Mouse (Mus musculus): ENCODE results near the gene Rexo5.

Rexo5 gene

GRCm38 (mm10) chr7:119793586-119794250, at the start of gene Rexo5, which contains the start of gene Eri2:
Gene Rexo5 (plus strand): TSS chr7:119794006.
Gene Eri2 (minus strand): TSS chr7:119794058.
- peak; percentile 98 for ATAC-seq (ENCODE audit: low TSS enrichment)

DNA sequence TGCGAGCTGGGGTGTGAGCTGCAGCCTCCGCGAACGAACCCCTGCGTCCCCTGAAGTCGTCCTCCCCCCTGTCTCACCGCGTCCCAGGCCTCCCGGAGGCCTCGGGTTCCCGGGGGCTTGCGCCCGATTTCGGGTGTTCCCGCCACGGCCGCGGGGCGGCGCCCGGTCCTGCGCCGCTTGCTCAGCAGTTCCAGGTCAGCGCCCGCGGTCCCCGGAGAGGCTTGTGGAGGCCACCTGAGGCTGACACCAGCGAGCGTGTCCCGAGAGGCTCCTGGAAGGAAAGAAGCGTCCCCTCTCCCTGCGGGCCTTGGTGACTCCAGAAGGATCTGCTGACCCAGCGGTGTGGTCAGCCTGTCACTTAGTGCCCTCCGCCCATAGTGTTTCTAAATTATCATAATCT, 49.5 kb upstream of the Rexo5 start:
- no peak for ATAC-seq (ENCODE audit: low TSS enrichment)

DNA sequence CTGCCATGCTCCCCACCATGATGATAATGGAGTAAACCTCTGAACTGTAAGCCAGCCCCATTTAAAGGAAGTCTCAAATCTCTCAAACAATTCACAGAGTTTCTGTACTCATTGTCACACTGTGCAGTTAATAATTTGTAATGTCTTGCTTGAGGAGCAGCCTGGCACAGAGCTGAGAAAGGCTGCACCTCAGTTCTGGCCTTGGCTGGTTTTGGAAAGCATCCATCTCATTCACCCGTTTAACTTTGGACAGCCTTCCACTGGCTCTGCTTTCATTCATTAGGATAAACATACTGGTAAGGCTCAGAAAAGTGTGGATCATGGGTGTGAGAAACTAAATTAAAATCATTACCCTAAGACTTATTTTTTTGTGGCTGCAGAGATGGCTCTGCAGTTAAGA, 47.9 kb upstream of the Rexo5 start:
- no peak for ATAC-seq (ENCODE audit: low TSS enrichment)

DNA sequence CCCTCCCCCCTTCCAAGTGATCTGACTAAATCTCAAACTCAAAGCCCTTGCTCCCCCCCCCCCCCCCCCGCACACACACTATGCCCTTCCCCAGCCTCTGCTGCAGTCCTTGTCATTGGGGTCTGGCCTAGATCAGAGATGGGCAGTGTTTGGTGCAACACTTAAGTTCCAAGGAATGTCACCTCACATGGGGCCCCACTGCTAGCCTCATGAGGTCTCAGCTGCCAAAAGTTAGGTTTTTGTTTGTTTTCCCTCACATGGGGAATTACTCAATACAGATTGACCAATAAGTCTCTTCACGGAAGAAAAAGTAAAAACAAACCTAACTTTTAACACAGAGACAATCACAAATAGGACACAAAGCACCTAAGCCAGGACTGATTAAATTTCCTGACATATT, 45.0 kb upstream of the Rexo5 start:
- ATAC-seq (ENCODE audit: low TSS enrichment) = no peak

- ATAC-seq (ENCODE audit: low TSS enrichment) = no peak
Observed at GRCm38 (mm10) chr7:119749942-119750341, 43.9 kb upstream of the Rexo5 start.

- ATAC-seq (ENCODE audit: low TSS enrichment) = no peak
Observed at GRCm38 (mm10) chr7:119753696-119754095, 40.1 kb upstream of the Rexo5 start.

DNA sequence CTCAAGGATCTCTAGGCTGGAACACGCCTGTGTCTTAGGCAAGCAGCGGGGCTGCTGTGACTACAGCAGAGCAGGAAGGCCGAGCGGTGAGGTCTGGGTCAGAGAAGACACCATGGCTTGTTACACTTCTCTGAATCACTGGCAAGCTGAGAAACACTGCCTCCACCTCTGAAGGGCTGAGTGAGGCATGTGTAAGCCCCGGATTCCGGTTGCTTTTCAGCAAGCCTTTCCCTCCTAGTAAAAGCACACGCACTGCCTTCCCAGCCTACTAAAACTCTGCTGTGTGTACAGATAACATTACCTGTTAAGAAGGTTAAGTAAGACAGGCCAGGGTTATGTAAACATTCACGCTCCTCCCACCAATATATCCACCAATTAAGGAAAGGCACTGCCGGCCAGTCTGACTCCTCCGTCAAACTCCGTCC, 33.3 kb upstream of the Rexo5 start, which contains the start of gene Acsm3:
Acsm3 (plus strand) TSS at position 397 of the 425 bp plus-strand sequence.
- no peak for ATAC-seq (ENCODE audit: low TSS enrichment)

GRCm38 (mm10) chr7:119762166-119762697, 31.6 kb upstream of the Rexo5 start:
- ATAC-seq (ENCODE audit: low TSS enrichment) = no peak

- ATAC-seq (ENCODE audit: low TSS enrichment) = no peak
Observed at GRCm38 (mm10) chr7:119764377-119764776, 29.4 kb upstream of the Rexo5 start.

DNA sequence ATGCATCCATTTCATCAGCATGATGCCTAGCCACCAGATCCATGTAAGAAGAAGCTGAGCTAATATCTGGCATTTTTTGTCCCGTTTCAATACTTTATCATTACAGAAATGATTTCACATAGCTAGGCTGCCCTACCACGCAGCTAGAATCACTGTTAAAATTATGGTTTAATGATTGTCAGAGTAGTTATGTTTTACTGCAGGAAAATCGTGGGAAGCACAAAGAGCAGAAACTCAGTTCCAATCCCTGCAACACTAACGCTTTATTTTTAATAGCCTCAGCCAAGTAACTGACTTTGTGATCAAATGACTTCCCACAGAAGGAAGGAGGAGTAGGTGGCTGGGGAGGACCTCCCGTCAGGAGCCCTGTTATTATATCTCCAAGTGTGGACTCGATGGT, 26.8 kb upstream of the Rexo5 start:
- ATAC-seq (ENCODE audit: low TSS enrichment) = no peak

- no peak for ATAC-seq (ENCODE audit: low TSS enrichment)
Observed at GRCm38 (mm10) chr7:119769895-119770294, 23.9 kb upstream of the Rexo5 start.

DNA sequence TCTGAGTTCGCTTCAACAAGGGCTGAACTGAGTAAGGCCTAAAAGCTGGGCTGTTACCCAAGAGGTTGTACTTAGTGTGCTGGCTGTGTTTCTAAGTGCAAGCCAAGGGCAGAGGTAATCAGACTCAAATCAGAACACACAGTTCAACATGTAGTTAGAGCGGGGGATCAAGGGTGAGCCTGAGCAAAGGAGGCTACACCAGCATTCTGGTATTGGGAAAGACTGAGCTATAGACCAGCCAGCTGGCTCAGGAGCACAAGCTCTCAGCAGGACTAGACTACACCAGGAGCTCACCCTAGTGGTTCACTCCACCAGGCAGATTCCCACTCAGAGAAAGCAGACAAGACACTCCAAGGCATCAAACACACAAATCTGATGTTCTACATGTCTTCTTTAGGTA, 10.4 kb upstream of the Rexo5 start:
- ATAC-seq (ENCODE audit: low TSS enrichment) = no peak

DNA sequence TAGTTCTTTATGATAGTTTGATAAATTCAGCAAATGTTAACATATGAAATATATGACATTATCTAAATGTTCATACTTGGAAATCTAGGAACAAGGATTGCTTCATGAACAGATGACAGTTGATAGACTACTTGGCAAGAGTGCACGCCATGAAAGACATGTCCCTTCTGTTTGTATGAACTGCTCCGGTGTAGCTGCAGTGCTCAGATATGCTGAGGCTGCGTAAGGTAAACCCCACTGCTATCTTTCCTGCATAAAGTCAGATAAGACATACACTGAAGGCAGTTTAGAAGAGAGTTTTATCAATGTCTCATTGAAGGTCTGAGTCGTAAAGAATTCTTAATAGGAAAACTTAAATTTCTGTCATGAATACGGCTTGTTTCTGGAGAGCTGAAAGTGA, 8.9 kb upstream of the Rexo5 start:
- no peak for ATAC-seq (ENCODE audit: low TSS enrichment)

- ATAC-seq (ENCODE audit: low TSS enrichment) = no peak
Observed at GRCm38 (mm10) chr7:119789024-119789423, 4.8 kb upstream of the Rexo5 start.

GRCm38 (mm10) chr7:119794251-119794638, 439 bp downstream of the Rexo5 start:
- ATAC-seq (ENCODE audit: low TSS enrichment) = peak; percentile 9; the same call in 1 of the 2 replicates

DNA sequence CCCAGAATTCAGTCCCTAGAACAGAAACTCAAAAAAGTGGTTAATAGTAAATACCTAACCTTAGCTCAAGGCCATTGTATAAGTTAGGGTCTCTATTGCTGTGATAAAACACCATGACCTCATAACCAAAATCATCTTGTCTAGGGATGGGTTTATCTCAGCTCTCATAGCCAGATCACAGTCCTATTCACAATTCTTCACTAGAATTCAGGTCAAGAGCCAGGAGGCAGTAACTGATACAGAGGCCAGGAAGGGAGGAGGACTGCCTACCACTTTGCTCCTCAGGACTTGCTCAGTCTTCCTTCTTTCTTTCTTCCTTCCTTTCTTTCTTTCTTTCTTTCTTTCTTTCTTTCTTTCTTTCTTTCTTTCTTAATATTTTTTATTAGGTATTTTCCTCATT, 1.5 kb downstream of the Rexo5 start:
- ATAC-seq (ENCODE audit: low TSS enrichment) = no peak

- ATAC-seq (ENCODE audit: low TSS enrichment) = no peak
Observed at GRCm38 (mm10) chr7:119800488-119800887, 6.7 kb downstream of the Rexo5 start.

DNA sequence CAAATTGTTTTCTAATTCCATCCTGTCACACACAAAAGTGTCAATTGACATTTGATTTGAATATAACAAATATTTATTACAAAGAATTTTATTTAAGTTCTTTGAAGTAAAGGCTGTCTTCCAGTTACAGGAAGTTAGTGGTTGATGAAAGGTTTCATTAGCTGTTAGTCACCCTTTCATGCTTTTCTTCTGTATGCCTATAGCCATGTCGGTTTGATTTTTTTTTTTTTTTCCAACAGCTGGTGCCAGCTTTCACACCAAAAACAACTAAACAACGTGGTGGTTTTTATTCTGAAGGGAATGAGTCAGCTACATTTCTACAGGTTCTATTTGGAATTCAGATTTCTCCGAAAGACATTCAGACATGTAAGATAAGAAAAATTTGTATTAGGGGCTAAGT, 7.2 kb downstream of the Rexo5 start:
- no peak for ATAC-seq (ENCODE audit: low TSS enrichment)

DNA sequence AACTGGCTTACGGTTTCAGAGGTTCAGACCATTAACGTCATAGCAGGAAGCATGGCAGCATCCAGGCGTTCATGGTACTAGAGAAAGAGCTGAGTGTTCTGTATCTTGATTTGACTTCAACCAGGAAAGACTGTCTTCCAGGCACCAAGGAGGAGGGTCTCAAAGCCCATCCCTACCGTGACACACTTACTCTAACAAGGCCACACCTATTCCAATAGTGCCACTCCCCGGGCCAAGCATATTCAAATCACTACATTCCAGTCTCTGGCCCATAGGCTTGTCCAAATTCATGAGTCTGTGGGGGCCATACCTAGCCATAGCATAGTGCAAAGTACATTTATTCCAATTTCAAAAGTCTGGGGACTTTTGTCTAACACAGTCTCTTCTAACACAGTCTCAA, 13.6 kb downstream of the Rexo5 start:
- no peak for ATAC-seq (ENCODE audit: low TSS enrichment)

- ATAC-seq (ENCODE audit: low TSS enrichment) = no peak
Observed at GRCm38 (mm10) chr7:119808723-119809122, 14.9 kb downstream of the Rexo5 start.

GRCm38 (mm10) chr7:119835371-119835770, 41.6 kb downstream of the Rexo5 start:
- no peak for ATAC-seq (ENCODE audit: low TSS enrichment)

GRCm38 (mm10) chr7:119835996-119836777, 42.4 kb downstream of the Rexo5 start:
- ATAC-seq (ENCODE audit: low TSS enrichment) = no peak
